Mouse (Mus musculus): Measurements from ENCODE around the gene Scarf1.

- TF ChIP-seq POLR2A (IDR thresholded peaks at IDR 0.05; ENCODE audit: borderline replicate concordance, control insufficient read depth, low read depth, low read length) (no peak), CTCF (IDR thresholded peaks at IDR 0.05; ENCODE audit: control insufficient read depth, insufficient read depth, low read length) (no peak)
Observed at GRCm38 (mm10) chr11:75544713-75545112, 31.4 kb downstream of the Scarf1 start.
